ENCODE assay signal across 8 mouse cellular contexts in genomic region chr1:152399790-152400555, GRCm38 (mm10). TPM values are rescaled to one million over a fixed set of nuclear protein-coding genes. Genes with fewer than 3 reads are reported as not detected.
DNase-seq lines count a peak whose midpoint lies in the region; ATAC-seq and TF ChIP-seq lines count a peak whose summit lies in the region.

Gene Colgalt2, plus strand, starts transcription at chr1:152399830.

- under 1% methylated on average over 62 of the region's 70 CpGs for WGBS in forebrain, embryonic 14.5 days
- whole genome bisulfite sequencing in liver, embryonic 15.5 days (ENCODE audit: insufficient replicate concordance) = under 1% methylated on average over 70 of the region's 70 CpGs

- no peaks in the 10 kb centered on the region for H3K36me3 ChIP-seq in E14TG2a.4 (ENCODE audit: insufficient read depth, low read length)
- no peaks in the 10 kb centered on the region for H3K36me3 ChIP-seq in forebrain, embryonic 14.5 days (ENCODE audit: control insufficient read depth, insufficient read depth, low read length)
- no peaks in the 10 kb centered on the region for H3K36me3 ChIP-seq in liver, embryonic 15.5 days (replicated peaks)

- TF ChIP-seq CTCF in E14TG2a.4 (conservative IDR thresholded peaks at IDR 0.05; ENCODE audit: low read length) = no peak
- no peak for TF ChIP-seq CTCF in bone marrow macrophage, adult 2 months (IDR thresholded peaks at IDR 0.05; ENCODE audit: low read depth, low read length)

- DNase-seq in forebrain, embryonic 14.5 days (ENCODE audit: low spot score) = peak; percentile 55
- peak; percentile 64 to 69 for DNase-seq in heart, postnatal 10 days
- peak; percentile 73 for DNase-seq in kidney, postnatal 10 days
- DNase-seq in neural tube, embryonic 10.5 days (ENCODE audit: extremely low spot score, low spot score) = peak; percentile 77
- DNase-seq in thymus, postnatal 14 days = peak; percentile 50

- peak within 1 kb of the TSS; percentile 81 for H3K4me3 ChIP-seq in E14TG2a.4 (replicated peaks; ENCODE audit: low read length)
- H3K4me3 ChIP-seq in bone marrow macrophage, adult 2 months (ENCODE audit: insufficient read depth, low read length) = peak within 1 kb of the TSS; percentile 62
- peak within 1 kb of the TSS; percentile 62 for H3K4me3 ChIP-seq in forebrain, embryonic 14.5 days (ENCODE audit: low read depth, low read length)
- peak within 1 kb of the TSS; percentile 49 for H3K4me3 ChIP-seq in liver, embryonic 15.5 days (replicated peaks)

- peak; percentile 88 for ATAC-seq in forebrain, embryonic 14.5 days
- peak; percentile 28; the same call in 1 of the 2 replicates for ATAC-seq in liver, embryonic 15.5 days (ENCODE audit: insufficient read depth)

- TF ChIP-seq POLR2A in bone marrow macrophage, adult 2 months (IDR thresholded peaks at IDR 0.05; ENCODE audit: borderline replicate concordance, low read depth, low read length) = no peak

- peak within 1 kb of the TSS; percentile 96 for H3K4me2 ChIP-seq in forebrain, embryonic 14.5 days (ENCODE audit: low read length)
- peak within 1 kb of the TSS; percentile 67 for H3K4me2 ChIP-seq in liver, embryonic 15.5 days

- peaks cover 47% of the 10 kb centered on the region for H3K27me3 ChIP-seq in E14TG2a.4 (ENCODE audit: insufficient read depth, low read length)
- H3K27me3 ChIP-seq in forebrain, embryonic 14.5 days (replicated peaks; ENCODE audit: control insufficient read depth, insufficient read depth, low read length) = no peaks in the 10 kb centered on the region
- H3K27me3 ChIP-seq in liver, embryonic 15.5 days = peaks cover 52% of the 10 kb centered on the region

- peak within 1 kb of the TSS; percentile 76 for H3K9ac ChIP-seq in forebrain, embryonic 14.5 days (ENCODE audit: low read length)
- H3K9ac ChIP-seq in liver, embryonic 15.5 days = no peak within 1 kb of the TSS

- intact Hi-C loops in heart, postnatal 10 days (cut with DNase I) = loop anchor here (5.0 kb wide), 3 partner anchors 57 to 112 kb away; no protein-coding TSS in a partner anchor

- no peak within 1 kb of the TSS for H3K27ac ChIP-seq in bone marrow macrophage, adult 2 months (ENCODE audit: insufficient read depth, low read depth, low read length)
- 0 out of 2 replicates have a peak within 1 kb of the TSS, but pooled peaks have one; percentile 9 for H3K27ac ChIP-seq in forebrain, embryonic 14.5 days (ENCODE audit: low read depth, low read length)
- no peak within 1 kb of the TSS for H3K27ac ChIP-seq in liver, embryonic 15.5 days (replicated peaks)

- peaks cover 10% of the 10 kb centered on the region for H3K9me3 ChIP-seq in E14TG2a.4 (ENCODE audit: low read length)
- no peaks in the 10 kb centered on the region for H3K9me3 ChIP-seq in forebrain, embryonic 14.5 days (replicated peaks; ENCODE audit: control insufficient read depth, low read length)
- H3K9me3 ChIP-seq in liver, embryonic 15.5 days (replicated peaks) = no peaks in the 10 kb centered on the region

- peaks cover 6% of the 10 kb centered on the region for H3K4me1 ChIP-seq in E14TG2a.4 (replicated peaks; ENCODE audit: low read depth, low read length)
- peaks cover 3% of the 10 kb centered on the region; the same call in 1 of the 2 replicates for H3K4me1 ChIP-seq in bone marrow macrophage, adult 2 months (ENCODE audit: control insufficient read depth, insufficient read depth, low read length)
- H3K4me1 ChIP-seq in forebrain, embryonic 14.5 days (ENCODE audit: control insufficient read depth, insufficient read depth, low read length) = peaks cover 5% of the 10 kb centered on the region; the same call in 1 of the 2 replicates
- H3K4me1 ChIP-seq in liver, embryonic 15.5 days (replicated peaks) = no peaks in the 10 kb centered on the region

RNA-seq across cellular contexts. Expression of gene Colgalt2, which starts in this region (rescaled TPM):
- polyA plus RNA-seq in bone marrow macrophage, adult 2 months (2012; ENCODE audit: insufficient read depth, insufficient read length, missing spikeins) = not detected in 2 replicates
- 2.6 and 2.7 TPM in 2 replicates for polyA plus RNA-seq in forebrain, embryonic 14.5 days (2014; fragmentation: Nextera tagmentation; extraction: Ambion mirVana)
- total RNA-seq in heart, postnatal 10 days (2021) = 1 to 10 TPM; 5.1 to 5.9 TPM
- 0.30 and 0.36 TPM in 2 replicates for polyA plus RNA-seq in liver, embryonic 15.5 days (2015; fragmentation: Nextera tagmentation; extraction: Ambion mirVana)

Comparison
In these comparisons a context has a peak if more than half of its experiments do, and no peak if none do; other contexts are left out.
1. Peak in ATAC-seq, H3K4me3 ChIP-seq and H3K4me2 ChIP-seq in liver, embryonic 15.5 days; RNA of the gene not detected or under 1 TPM.